Mouse (Mus musculus) embryonic facial prominence, embryonic 13.5 days (tissue): ENCODE measurements at regions not wholly inside any gene's neighbourhood (a gene's known extent, or its start where the extent isn't known, plus 50 kb on each side); places are given as distances from the start of the nearest gene placed in this dataset.

Source experiments
- ATAC-seq: fragments of 200-750 bp; cut with Nextera tagmentation; 2 replicates; pipeline ENCODE4 v1.8.0; 2017; ENCODE audit warnings: low read depth; ENCODE audit not compliant: insufficient number of reproducible peaks, insufficient read depth, low FRiP score, low TSS enrichment
- H3K27ac ChIP-seq: fragments of 300-500 bp; sonication (generic); 2 replicates; pipeline ENCODE4 v1.5.1; 2015; ENCODE audit warnings: moderate library complexity, mild to moderate bottlenecking, inconsistent platforms
- H3K27me3 ChIP-seq: fragments of 300-500 bp; sonication (generic); 2 replicates; pipeline ENCODE4 v1.6.1; 2015; ENCODE audit warnings: mild to moderate bottlenecking, inconsistent platforms
- H3K36me3 ChIP-seq: fragments of 300-500 bp; sonication (generic); 2 replicates; pipeline ENCODE4 v1.6.1; 2015; ENCODE audit warnings: mild to moderate bottlenecking, inconsistent platforms
- H3K4me1 ChIP-seq: fragments of 300-500 bp; sonication (generic); 2 replicates; pipeline ENCODE4 v1.6.1; 2015; ENCODE audit warnings: inconsistent platforms
- H3K4me2 ChIP-seq: fragments of 300-500 bp; sonication (generic); 2 replicates; pipeline ENCODE4 v1.6.1; 2015; ENCODE audit warnings: moderate library complexity, mild to moderate bottlenecking, inconsistent platforms
- H3K4me3 ChIP-seq: fragments of 300-500 bp; sonication (generic); 2 replicates; pipeline ENCODE4 v1.5.1; 2015; ENCODE audit warnings: mild to moderate bottlenecking, inconsistent platforms
- H3K9ac ChIP-seq: fragments of 300-500 bp; sonication (generic); 2 replicates; pipeline ENCODE4 v1.6.1; 2015; ENCODE audit warnings: mild to moderate bottlenecking, inconsistent platforms
- H3K9me3 ChIP-seq: fragments of 300-500 bp; sonication (generic); 2 replicates; pipeline ENCODE4 v1.6.1; 2016; ENCODE audit warnings: inconsistent platforms
- WGBS: fragments of 180-500 bp; shearing (Covaris S2); methylation state at CpG from one replicate; pipeline ENCODE4 v1.1.7; 2015; ENCODE audit warnings: mixed read lengths; 5-methylcytosine and 5-hydroxymethylcytosine counted together

DNA sequence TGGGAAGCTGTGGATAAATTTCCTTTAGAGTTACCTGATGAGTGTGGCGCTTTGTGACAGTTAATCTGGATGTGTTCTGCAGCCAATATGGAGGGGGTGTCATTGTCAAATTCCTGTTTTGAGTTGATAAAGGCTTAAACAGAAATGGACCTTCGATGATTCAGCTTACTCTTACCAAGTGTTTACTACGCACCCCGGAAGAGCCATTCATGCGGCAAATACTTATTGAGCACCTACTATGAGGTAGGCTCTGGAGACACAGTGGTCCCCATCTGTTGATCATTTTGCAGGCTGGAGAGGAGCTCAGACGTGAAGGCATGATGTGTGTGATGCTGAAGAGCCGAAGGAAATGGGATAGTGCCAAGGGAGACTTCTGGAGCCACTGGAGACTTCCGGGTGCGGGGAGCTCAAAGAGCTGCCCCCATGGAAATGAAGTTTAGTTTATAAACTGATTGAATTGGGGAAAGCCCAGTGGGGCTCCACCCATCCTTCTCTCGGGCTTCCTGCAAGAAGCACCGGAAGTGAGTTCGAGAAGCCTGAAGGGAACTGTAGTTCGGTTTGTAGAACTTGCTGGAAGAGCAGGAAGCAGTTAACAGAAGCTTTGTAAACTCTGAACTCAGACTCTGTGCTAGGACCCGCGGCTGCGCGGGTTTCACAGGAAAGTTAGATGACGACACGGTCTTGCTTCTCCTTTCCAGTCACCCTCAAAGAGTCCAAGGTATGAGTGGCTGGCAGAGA, 187.7 kb downstream of the Katnal1 start:
- no peak overlapping the region for H3K9ac ChIP-seq
- 0 out of 2 replicates have a peak, but pooled peaks cover 3% of the 10 kb centered on the region for H3K4me1 ChIP-seq
- WGBS: 91% methylated on average over 19 of the region's 19 CpGs
- no peak overlapping the region for H3K4me3 ChIP-seq
- H3K27ac ChIP-seq: no peak overlapping the region
- no peak for ATAC-seq
- H3K27me3 ChIP-seq: no peaks in the 10 kb centered on the region
- H3K9me3 ChIP-seq: no peaks in the 10 kb centered on the region
- H3K36me3 ChIP-seq: no peaks in the 10 kb centered on the region
- no peak overlapping the region for H3K4me2 ChIP-seq

DNA sequence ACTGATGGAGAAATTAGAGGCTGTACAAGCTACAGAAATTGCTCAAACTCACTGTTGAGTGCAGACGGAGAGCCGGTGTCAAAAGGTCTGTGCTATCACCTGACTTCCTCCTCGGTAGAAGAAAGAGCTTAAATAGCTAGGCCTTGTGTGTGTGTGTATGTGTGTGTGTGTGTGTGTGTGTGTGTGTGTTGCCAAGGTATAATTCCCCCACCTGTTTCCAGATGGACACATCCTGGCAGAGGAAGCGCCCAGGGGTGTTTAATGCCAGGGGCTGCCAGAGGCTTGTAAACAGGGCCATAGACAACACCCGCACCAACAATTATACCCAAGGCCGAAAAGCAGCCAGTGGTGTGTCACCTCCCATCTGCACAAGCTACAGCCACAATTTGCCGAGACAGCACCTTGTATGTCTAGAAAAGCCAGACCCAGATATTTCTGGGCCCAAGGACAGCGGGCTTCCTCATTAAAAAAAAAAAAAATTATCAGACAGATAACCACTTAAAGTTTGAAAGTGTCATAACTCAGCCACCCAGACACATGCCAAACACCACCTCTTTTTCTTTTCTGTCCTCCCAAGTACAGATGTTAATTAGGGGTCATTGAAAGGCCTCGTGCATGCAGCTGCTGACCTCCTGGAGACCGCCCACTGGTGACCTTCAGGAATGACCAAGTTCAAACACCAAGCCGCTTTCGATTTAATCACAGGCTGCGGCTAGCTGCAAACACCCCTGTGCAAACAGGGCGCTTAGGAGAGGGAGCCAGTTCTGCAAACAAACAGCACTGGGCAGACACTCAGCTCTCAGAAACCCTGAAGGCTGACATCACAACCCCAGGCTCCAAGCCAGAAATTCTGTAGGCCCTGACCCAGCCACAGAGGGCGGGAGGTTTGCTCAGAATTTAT, 188.0 kb upstream of the Ubl3 start:
- Histone ChIP-seq H3K9ac (no peak overlapping the region), H3K36me3 (no peaks in the 10 kb centered on the region), H3K4me3 (no peak overlapping the region), H3K4me1 (0 out of 2 replicates have a peak, but pooled peaks cover 3% of the 10 kb centered on the region), H3K27me3 (no peaks in the 10 kb centered on the region), H3K9me3 (no peaks in the 10 kb centered on the region), H3K4me2 (no peak overlapping the region), H3K27ac (no peak overlapping the region)
- 60% methylated on average over 15 of the region's 15 CpGs for WGBS
- no peak for ATAC-seq

DNA sequence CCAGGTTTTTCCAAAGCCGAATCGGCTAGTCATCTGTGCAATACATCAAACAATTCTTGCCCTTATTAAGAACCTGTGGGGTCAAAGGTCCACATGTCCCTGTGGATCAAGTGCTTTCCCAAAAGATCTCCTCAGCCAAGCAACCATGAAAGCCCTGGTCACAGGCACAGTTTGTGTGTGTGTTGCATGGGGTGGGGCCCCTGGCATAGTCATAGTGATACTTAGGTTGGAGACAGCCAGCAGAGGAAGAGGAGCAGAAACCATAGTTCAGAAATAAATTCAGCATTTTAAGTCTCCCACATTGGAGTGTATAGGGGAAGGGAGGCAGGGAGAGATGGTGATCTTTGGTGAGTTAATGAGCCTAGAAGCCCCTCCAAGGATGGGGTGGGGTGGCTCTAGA, 187.1 kb upstream of the Ubl3 start:
- 74% methylated on average over 2 of the region's 2 CpGs for WGBS
- no peaks in the 10 kb centered on the region for H3K27me3 ChIP-seq
- no peaks in the 10 kb centered on the region for H3K36me3 ChIP-seq
- H3K4me2 ChIP-seq: no peak overlapping the region
- no peak overlapping the region for H3K9ac ChIP-seq
- H3K4me1 ChIP-seq: 0 out of 2 replicates have a peak, but pooled peaks cover 3% of the 10 kb centered on the region
- no peak overlapping the region for H3K27ac ChIP-seq
- no peaks in the 10 kb centered on the region for H3K9me3 ChIP-seq
- H3K4me3 ChIP-seq: no peak overlapping the region
- no peak for ATAC-seq

DNA sequence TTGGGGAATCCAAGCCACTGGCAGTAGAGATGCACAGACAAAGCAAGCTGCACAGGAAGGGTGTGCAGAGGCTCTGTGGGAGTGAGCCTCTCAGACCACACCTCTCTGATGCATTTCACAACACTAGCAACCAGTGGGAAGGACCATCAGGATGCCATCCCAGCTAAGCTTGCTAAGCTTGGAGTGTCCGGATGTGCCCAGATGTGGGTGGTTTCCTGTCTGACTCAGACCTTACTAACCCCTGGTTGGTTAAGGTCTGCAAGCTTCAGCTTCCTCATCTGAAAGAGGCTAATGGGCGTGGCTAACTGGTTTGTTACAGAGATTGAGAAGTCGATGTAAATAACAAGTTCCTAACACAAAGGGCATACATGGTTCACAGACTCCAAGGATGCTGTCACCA, 186.6 kb upstream of the Ubl3 start:
- 52% methylated on average over 3 of the region's 3 CpGs for WGBS
- Histone ChIP-seq H3K27me3 (no peaks in the 10 kb centered on the region), H3K4me1 (0 out of 2 replicates have a peak, but pooled peaks cover 3% of the 10 kb centered on the region), H3K4me2 (no peak overlapping the region), H3K27ac (no peak overlapping the region), H3K9me3 (no peaks in the 10 kb centered on the region), H3K9ac (no peak overlapping the region), H3K36me3 (no peaks in the 10 kb centered on the region), H3K4me3 (no peak overlapping the region)
- no peak for ATAC-seq

DNA sequence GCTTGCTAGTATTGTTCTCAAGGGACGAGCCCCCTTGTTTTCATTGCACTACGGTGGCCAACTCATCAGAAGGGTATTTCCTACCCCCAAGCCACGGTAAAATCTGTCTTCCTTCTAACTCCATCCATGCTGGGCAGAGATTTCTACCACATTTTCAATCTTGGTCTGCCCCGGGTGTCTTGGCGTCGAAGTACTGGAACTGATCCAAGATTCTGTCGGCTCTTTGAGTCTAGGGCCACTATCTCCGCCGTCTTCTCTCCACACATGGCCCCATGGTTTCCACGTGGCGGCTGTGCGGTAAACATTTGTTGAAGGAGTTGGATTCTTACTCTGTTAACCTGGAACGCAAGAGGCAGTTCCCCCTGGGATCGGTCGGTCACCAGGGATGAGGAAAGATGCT, 177.0 kb upstream of the Ubl3 start:
- Histone ChIP-seq H3K27ac (no peak overlapping the region), H3K9ac (no peak overlapping the region), H3K4me1 (peaks cover 6% of the 10 kb centered on the region), H3K9me3 (no peaks in the 10 kb centered on the region), H3K4me3 (no peak overlapping the region), H3K36me3 (no peaks in the 10 kb centered on the region), H3K27me3 (no peaks in the 10 kb centered on the region), H3K4me2 (no peak overlapping the region)
- ATAC-seq: no peak
- WGBS: 74% methylated on average over 15 of the region's 15 CpGs

DNA sequence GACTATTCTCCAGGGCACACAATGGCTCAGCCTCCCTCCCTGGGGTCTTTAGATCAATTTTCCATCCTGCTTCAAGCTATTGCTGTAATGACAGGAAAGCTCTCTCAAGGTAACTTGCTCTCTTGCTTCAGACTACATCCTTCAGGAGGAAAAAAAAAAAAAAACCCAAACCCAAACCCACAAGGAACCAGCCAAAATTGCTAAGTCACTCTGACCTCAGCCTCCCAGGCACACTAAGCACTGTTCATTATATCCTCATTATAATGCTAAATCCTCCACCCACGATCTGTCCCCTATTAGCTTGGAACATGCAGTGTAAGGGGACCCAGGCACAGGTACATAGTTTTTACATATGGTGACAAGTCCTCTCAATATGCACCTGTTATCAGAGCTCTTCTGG, 175.9 kb upstream of the Ubl3 start:
- ATAC-seq: no peak
- 74% methylated on average over 1 of the region's 1 CpGs for WGBS
- Histone ChIP-seq H3K27ac (no peak overlapping the region), H3K9ac (no peak overlapping the region), H3K36me3 (no peaks in the 10 kb centered on the region), H3K4me3 (no peak overlapping the region), H3K27me3 (no peaks in the 10 kb centered on the region), H3K9me3 (no peaks in the 10 kb centered on the region), H3K4me1 (peaks cover 5% of the 10 kb centered on the region), H3K4me2 (no peak overlapping the region)

DNA sequence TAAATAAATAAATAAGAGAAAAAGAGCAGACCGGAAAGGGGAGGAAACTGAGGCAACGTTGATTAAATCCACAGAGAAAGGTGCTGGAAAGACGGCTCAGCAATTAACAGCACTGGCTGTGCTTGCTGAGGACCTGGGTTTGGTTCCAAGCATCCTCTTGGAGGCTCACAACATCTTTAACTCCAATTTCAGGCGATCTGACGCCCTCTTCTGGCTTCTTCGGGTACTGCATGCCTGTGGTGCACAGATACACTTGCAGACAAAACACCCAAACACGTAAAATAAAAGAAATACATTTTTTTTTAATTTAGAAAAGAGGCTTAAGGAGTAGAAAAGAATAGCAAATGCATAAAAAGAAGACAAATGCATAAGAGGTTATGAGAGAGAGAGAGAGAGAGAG, 173.9 kb upstream of the Ubl3 start:
- Histone ChIP-seq H3K4me3 (no peak overlapping the region), H3K4me2 (no peak overlapping the region), H3K27me3 (no peaks in the 10 kb centered on the region), H3K9ac (no peak overlapping the region), H3K27ac (no peak overlapping the region), H3K9me3 (no peaks in the 10 kb centered on the region), H3K4me1 (no peaks in the 10 kb centered on the region), H3K36me3 (no peaks in the 10 kb centered on the region)
- WGBS: 73% methylated on average over 7 of the region's 7 CpGs
- no peak for ATAC-seq

DNA sequence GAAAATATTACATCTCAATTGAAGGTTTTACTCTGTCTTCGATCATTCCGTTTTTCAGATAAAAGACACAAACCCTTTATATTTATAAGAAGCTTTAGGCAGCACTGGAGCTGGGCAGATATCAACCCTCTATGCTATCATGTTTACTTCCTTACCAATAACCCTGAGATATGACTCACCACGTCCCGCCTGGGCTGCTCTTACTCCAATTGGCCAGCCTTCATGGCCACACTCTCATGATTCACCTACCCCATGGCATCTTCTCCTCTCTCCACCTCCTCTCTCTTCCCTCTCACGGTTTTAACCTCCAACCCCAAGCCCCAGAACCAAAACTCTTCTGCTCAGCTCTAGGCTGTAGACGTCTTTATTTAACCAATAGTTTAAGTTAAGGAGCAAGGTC, 171.9 kb upstream of the Ubl3 start:
- Histone ChIP-seq H3K36me3 (no peaks in the 10 kb centered on the region), H3K4me1 (no peaks in the 10 kb centered on the region), H3K9ac (no peak overlapping the region), H3K9me3 (no peaks in the 10 kb centered on the region), H3K27ac (no peak overlapping the region), H3K4me2 (no peak overlapping the region), H3K4me3 (no peak overlapping the region), H3K27me3 (no peaks in the 10 kb centered on the region)
- ATAC-seq: no peak
- 87% methylated on average over 6 of the region's 6 CpGs for WGBS

DNA sequence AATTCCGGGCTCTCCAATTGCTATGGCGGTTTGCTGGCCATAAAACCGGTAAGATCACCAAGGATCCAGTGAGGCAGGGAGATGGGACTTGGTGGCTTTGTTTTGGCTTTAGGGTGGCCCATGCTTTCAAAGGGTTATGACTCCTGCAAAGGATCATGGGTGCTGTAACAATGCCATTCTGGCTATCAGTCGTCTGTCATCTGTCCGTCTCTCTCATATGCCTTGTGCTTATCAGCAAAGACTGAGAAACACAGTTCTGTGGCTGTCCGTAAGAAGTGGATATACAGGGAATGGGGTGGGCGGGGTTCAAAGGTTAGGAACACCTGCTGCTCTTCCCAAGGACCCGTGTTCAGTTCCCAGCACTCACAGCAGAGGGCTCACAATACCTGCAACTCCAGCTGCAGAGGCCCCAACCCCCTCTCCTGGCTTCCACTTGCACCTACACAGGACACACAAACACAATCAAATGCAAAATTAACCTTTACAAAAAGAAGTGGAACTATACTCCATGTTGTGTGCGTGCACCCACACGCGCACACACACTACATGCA, 171.2 kb upstream of the Ubl3 start:
- H3K4me3 ChIP-seq: no peak overlapping the region
- no peaks in the 10 kb centered on the region for H3K36me3 ChIP-seq
- 0 out of 2 replicates have a peak, but pooled peaks cover 3% of the 10 kb centered on the region for H3K9me3 ChIP-seq
- H3K4me2 ChIP-seq: no peak overlapping the region
- no peak overlapping the region for H3K27ac ChIP-seq
- H3K9ac ChIP-seq: no peak overlapping the region
- no peaks in the 10 kb centered on the region for H3K4me1 ChIP-seq
- no peak for ATAC-seq
- no peaks in the 10 kb centered on the region for H3K27me3 ChIP-seq
- 92% methylated on average over 11 of the region's 11 CpGs for WGBS

DNA sequence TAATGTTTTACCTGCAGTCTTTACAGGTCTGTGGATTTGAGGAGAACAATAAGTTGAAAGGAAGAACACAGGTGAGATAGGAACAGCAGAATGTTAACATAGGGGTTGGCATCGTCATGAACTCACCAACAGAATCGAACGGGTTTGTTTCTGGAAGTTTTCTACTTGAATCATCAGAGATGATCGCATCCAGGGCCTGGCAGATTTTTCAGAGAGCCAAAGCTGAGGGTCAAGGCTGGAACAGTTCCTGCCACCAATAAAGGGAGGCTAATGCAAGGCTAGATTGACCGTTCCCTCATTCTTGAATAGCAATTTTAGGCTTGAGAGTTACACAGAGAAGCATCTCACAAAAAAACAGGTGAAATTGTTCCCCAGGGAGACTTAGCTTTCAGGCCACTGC, 168.0 kb upstream of the Ubl3 start:
- Histone ChIP-seq H3K4me2 (no peak overlapping the region), H3K9ac (no peak overlapping the region), H3K27ac (no peak overlapping the region), H3K27me3 (no peaks in the 10 kb centered on the region), H3K4me3 (no peak overlapping the region), H3K9me3 (0 out of 2 replicates have a peak, but pooled peaks cover 5% of the 10 kb centered on the region), H3K4me1 (no peaks in the 10 kb centered on the region), H3K36me3 (no peaks in the 10 kb centered on the region)
- ATAC-seq: no peak
- 92% methylated on average over 5 of the region's 5 CpGs for WGBS

DNA sequence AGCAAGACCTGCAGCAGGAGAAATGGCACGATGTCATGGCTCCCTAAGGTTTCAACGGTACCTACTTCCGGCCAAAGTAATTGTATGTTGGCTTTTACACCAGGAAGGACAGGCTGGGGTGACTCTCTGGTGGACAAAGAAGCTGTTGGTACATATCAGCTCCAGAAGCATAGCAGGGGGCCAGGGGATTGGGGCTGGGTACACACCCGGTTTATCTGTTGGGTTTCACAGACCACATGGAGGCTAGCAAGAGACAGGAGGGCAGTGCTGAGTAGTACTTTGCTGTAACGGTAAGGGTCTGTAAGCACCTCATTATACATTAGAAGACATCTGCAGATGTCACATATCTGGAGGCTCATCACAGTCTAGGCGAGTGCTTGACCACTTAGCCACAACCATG, 164.0 kb upstream of the Ubl3 start:
- no peak for ATAC-seq
- WGBS: 90% methylated on average over 6 of the region's 6 CpGs

More for the DNA sequence above, 164.0 kb upstream of the Ubl3 start:
- 0 out of 2 replicates have a peak, but pooled peaks cover 5% of the 10 kb centered on the region for H3K9me3 ChIP-seq
- H3K4me2 ChIP-seq: no peak overlapping the region
- H3K4me3 ChIP-seq: no peak overlapping the region
- no peaks in the 10 kb centered on the region for H3K4me1 ChIP-seq
- H3K27ac ChIP-seq: no peak overlapping the region
- no peaks in the 10 kb centered on the region for H3K36me3 ChIP-seq
- no peaks in the 10 kb centered on the region for H3K27me3 ChIP-seq
- no peak overlapping the region for H3K9ac ChIP-seq
